Mouse (Mus musculus) R1 (cell line): ENCODE results near the gene Gzf1.

ENCODE experiments used
- DNase-seq: peaks from one replicate; pipeline ENCODE4 v3.0.0-alpha.2; 2018; ENCODE audit warnings: low read depth, low spot score

Gene Gzf1

GRCm38 (mm10) chr2:148698571-148698970 is 17.7 kb downstream of the Gzf1 start:
- peak; percentile 31 for DNase-seq

DNA sequence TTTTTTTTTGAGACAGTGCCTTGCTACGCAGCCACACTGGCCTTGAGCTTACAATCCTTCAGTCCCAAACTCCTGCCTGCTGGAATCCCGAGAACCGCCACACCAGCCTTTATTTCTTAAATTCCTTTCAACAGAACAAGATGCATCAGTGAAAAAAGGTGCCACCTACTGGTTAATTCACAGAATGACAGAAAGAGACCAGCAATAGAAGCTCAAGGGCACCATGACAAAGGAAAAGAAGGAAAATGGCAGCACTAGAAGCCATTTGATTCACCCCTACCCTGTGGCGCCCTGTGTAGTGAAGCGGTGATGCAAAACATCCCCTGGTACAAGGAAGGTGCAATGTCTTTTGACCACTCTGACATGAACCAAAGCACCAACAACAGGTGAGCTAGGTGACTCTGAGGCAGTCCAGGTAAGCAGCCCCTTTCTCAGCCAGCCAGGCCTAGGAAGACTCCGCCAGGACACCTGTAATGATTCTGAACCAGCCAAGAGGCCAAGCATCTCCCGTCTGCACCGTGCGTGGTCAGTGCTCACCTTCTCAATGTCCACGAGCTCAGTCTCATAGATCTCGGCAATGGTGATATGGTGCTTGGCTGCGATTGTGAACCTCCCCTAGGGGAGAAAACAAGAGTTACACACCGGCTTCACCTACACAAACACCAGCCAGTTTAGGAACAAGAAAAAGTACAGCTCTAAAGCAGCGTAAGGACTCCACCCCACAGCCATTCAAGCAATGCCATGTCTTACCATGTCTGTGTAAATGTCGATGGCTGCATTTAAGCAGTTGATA is 25.8 kb downstream of the Gzf1 start:
- DNase-seq, result peak; percentile 86

GRCm38 (mm10) chr2:148707202-148707530 is 26.3 kb downstream of the Gzf1 start:
- DNase-seq, result no peak

- no peak for DNase-seq
Measured at GRCm38 (mm10) chr2:148712326-148712725, 31.5 kb downstream of the Gzf1 start.

DNA sequence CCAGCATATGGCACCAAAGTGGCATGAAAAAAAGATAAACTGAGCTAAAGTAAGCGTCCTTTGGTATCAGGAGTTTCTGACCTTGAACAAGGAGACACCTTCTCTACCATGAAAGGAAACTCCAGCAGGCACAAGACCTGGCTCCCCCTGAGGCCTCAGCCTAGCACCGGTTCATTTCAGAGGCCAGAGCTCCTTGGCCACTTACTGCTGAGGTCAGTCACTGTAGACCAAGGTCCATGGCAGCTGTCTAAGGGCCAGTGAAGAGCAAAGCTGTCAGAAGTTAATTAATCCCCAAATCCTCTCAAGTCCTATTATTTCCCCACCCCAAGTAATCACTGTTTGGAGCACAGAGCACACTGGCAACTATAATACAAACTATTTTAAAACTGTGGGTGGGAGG is 36.2 kb downstream of the Gzf1 start:
- DNase-seq, result no peak

DNA sequence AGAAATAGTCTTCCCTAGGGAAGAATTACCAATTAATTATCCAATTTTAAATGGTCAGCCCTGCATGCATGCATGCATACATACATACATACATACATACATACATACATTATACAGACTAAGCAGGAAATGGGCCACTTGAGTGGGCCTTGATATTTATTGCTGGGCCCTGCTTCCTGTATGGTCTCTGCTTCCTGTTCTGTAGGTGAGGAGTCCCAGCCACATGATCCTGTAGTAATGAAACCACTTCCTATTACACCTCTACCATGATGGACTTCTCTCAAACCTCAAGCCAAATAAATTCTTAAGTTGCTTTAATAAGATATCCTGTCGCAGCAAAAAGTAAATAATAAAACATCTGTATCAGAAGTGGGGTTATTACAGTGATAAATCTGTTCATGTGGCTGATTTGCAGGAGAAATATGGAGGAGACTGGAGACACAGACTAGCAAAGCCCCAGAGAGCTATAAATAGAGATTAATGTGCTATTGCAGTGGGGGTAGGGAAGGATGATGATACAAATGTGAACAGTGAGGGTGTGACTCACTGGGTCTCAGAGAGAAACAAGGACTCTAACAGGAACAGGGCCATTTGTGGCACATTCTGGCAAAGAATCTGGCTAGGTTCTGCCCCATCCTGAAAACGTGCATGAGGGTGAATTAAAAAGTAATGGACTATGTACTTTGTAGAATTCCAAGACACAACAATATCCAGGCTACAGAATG is 38.6 kb downstream of the Gzf1 start:
- no peak for DNase-seq

GRCm38 (mm10) chr2:148731614-148732326 is 50.9 kb downstream of the Gzf1 start:
- DNase-seq, result no peak

- peak; percentile 97 for DNase-seq
Measured at GRCm38 (mm10) chr2:148732327-148733000, 51.6 kb downstream of the Gzf1 start, which contains the start of gene Napb. Napb (minus strand) TSS chr2:148732467.
